Mouse (Mus musculus) thymus, postnatal 14 days (tissue): ENCODE measurements around the gene Trub2.

Source experiments
- DNase-seq: peaks from one replicate; pipeline ENCODE4 v3.0.0; 2021

Gene Trub2

DNA sequence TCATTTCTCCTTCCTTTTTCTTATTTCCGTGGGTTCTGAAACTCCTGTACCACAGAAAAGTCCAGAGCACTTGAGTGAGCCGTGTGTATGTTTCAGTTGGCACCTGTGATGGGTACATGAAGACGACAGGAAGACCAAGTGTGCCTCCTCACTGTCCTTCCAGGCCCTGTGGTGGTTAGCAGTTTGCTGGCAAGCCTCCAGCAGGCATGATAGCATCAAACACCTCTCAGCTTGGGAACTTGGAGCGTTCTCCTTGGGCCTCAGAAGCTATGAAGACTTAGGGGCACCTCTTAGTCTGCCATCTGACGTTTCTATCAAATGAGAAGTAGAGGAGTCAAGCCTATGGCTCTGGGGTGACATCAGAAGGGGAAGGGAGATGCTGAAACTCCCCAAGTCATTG is 69.7 kb downstream of the Trub2 start:
- peak; percentile 54 for DNase-seq

- no peak for DNase-seq
Observed at GRCm38 (mm10) chr2:29716691-29717090, 71.6 kb downstream of the Trub2 start.

DNA sequence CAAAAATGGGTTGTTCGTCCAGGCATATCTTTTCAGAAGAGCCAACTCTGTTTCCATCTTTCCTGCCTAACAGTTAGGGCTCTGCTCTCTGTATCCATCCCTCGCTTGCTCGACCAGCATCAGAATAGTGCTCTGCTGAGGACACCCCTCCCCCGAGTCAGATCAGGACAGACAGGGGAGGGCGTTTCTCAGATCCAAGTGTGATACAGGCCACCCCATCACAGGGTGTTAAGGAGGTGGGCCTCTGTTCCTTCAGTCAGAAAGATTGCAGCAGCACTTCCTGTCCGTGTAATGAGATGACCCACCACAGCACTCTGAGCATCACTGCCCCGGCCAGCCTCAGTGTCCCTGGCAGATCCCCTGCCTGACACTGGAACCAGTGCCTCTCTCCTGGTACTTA is 72.2 kb downstream of the Trub2 start:
- DNase-seq = no peak

GRCm38 (mm10) chr2:29714127-29714526 is 74.2 kb downstream of the Trub2 start:
- DNase-seq = no peak

DNA sequence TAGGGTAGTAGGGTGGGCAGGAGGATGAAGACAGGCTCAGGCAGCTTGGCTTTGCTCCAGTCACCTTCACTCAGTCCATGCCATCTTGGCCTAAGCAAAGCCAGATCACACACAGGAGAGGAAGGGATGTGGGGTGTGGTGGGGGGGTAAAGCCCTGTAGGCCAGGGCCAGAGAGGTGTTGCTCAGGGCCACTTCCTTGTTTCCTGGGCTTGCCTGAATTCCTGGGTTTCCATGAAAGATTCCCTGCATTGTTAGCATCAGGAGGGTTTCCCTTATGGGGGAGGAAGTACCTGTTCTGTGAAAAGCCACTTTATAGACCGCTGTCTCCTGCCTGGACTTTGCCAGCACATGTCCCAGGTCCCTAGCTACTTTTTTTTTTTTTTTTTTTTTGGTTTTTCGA is 74.8 kb downstream of the Trub2 start:
- no peak for DNase-seq

GRCm38 (mm10) chr2:29711877-29712276 is 76.4 kb downstream of the Trub2 start:
- no peak for DNase-seq
